Mouse (Mus musculus): ENCODE data around the gene Dock11.

Gene Dock11

GRCm38 (mm10) chrX:35888087-35888895 lies at the start of gene Dock11:
Gene Dock11 (plus strand): TSS chrX:35888832.
- DNase-seq (ENCODE audit: low spot score), result no peak

GRCm38 (mm10) chrX:35879703-35880102 lies 8.9 kb upstream of the Dock11 start:
- no peak for DNase-seq (ENCODE audit: low spot score)

- DNase-seq (ENCODE audit: low spot score), result no peak
Measured at GRCm38 (mm10) chrX:35888945-35889799, 540 bp downstream of the Dock11 start.

- DNase-seq (ENCODE audit: low spot score), result no peak
Measured at GRCm38 (mm10) chrX:35889800-35890106, 1.1 kb downstream of the Dock11 start.

GRCm38 (mm10) chrX:35891534-35892125 lies 3.0 kb downstream of the Dock11 start:
- no peak for DNase-seq (ENCODE audit: low spot score)

GRCm38 (mm10) chrX:35892377-35892776 lies 3.7 kb downstream of the Dock11 start:
- no peak for DNase-seq (ENCODE audit: low spot score)

- DNase-seq (ENCODE audit: low spot score), result no peak
Measured at GRCm38 (mm10) chrX:35897648-35898500, 9.2 kb downstream of the Dock11 start.

GRCm38 (mm10) chrX:35898501-35898766 lies 9.8 kb downstream of the Dock11 start:
- no peak for DNase-seq (ENCODE audit: low spot score)

GRCm38 (mm10) chrX:35904352-35904751 lies 15.7 kb downstream of the Dock11 start:
- DNase-seq (ENCODE audit: low spot score), result no peak

- DNase-seq (ENCODE audit: low spot score), result no peak
Measured at GRCm38 (mm10) chrX:35906696-35907330, 18.2 kb downstream of the Dock11 start.

- DNase-seq (ENCODE audit: low spot score), result no peak
Measured at GRCm38 (mm10) chrX:35919558-35919957, 30.9 kb downstream of the Dock11 start.

GRCm38 (mm10) chrX:35920096-35920607 lies 31.5 kb downstream of the Dock11 start:
- no peak for DNase-seq (ENCODE audit: low spot score)

GRCm38 (mm10) chrX:35921922-35922321 lies 33.3 kb downstream of the Dock11 start:
- DNase-seq (ENCODE audit: low spot score), result no peak

- no peak for DNase-seq (ENCODE audit: low spot score)
Measured at GRCm38 (mm10) chrX:35924705-35925264, 36.2 kb downstream of the Dock11 start.

- no peak for DNase-seq (ENCODE audit: low spot score)
Measured at GRCm38 (mm10) chrX:35930094-35930933, 41.7 kb downstream of the Dock11 start.

GRCm38 (mm10) chrX:35930934-35931406 lies 42.3 kb downstream of the Dock11 start:
- no peak for DNase-seq (ENCODE audit: low spot score)

- DNase-seq (ENCODE audit: low spot score), result no peak
Measured at GRCm38 (mm10) chrX:35931945-35932344, 43.3 kb downstream of the Dock11 start.

- no peak for DNase-seq (ENCODE audit: low spot score)
Measured at GRCm38 (mm10) chrX:35932952-35933351, 44.3 kb downstream of the Dock11 start.

- DNase-seq (ENCODE audit: low spot score), result no peak
Measured at GRCm38 (mm10) chrX:35938112-35938511, 49.5 kb downstream of the Dock11 start.

GRCm38 (mm10) chrX:35946394-35946793 lies 57.8 kb downstream of the Dock11 start:
- DNase-seq (ENCODE audit: low spot score), result no peak
